Mouse (Mus musculus) E14TG2a.4 (cell line): Measurements from ENCODE around the gene Dpy19l3.

ENCODE experiments used
- H3K27me3 ChIP-seq: 2 replicates; pipeline ENCODE4 v1.6.1; 2014; ENCODE audit warnings: low read length, control low read depth; ENCODE audit not compliant: insufficient read depth
- H3K36me3 ChIP-seq: 2 replicates; pipeline ENCODE4 v1.6.1; 2014; ENCODE audit warnings: low read length, control low read depth; ENCODE audit not compliant: insufficient read depth
- H3K4me1 ChIP-seq: replicated peaks from 2 replicates; pipeline ENCODE4 v1.6.1; 2014; ENCODE audit warnings: low read depth, low read length, control low read depth
- H3K4me3 ChIP-seq: replicated peaks from 2 replicates; pipeline ENCODE4 v1.5.1; 2014; ENCODE audit warnings: mild to moderate bottlenecking, low read length
- H3K9me3 ChIP-seq: 2 replicates; pipeline ENCODE4 v1.6.1; 2014; ENCODE audit warnings: low read length, control low read depth
- CTCF ChIP-seq: conservative IDR thresholded peaks from 2 replicates; pipeline ENCODE4 v1.5.1; 2014; ENCODE audit warnings: low read length
- NANOG ChIP-seq: IDR thresholded peaks from 2 replicates; pipeline ENCODE4 v1.6.1; 2014; ENCODE audit warnings: borderline replicate concordance, low read length, mixed read lengths
- POU5F1 ChIP-seq: IDR thresholded peaks from 2 replicates; pipeline ENCODE4 v1.6.1; 2014; ENCODE audit warnings: low read length, borderline replicate concordance

Gene Dpy19l3

GRCm38 (mm10) chr7:35790201-35790600, 35.9 kb upstream of the Dpy19l3 start:
- TF ChIP-seq CTCF, result peak; percentile 53
- no peak for TF ChIP-seq POU5F1
- peaks cover 42% of the 10 kb centered on the region for H3K4me1 ChIP-seq
- no peaks in the 10 kb centered on the region for H3K27me3 ChIP-seq
- H3K9me3 ChIP-seq, result no peaks in the 10 kb centered on the region
- no peak overlapping the region for H3K4me3 ChIP-seq
- H3K36me3 ChIP-seq, result peaks cover 98% of the 10 kb centered on the region

DNA sequence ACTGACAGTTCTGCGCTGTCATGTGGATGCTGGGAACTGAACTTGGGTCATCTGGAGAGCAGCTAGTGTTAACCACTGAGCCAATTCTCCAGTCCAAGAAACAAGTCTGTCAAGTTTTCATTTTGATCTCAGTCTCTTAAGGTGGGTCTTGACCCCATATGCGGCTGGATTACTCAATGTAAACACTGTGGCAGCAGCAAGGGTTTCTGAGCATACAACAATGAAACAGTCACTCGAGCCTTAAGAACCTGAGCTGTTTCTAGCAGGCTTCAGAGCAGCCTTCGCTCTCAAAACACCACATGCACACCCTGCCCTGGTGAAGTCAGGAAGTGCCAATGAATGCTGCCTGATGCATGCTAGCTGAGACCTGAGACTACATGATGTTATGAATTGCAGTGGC, 31.3 kb upstream of the Dpy19l3 start:
- Histone ChIP-seq H3K36me3 (peaks cover 98% of the 10 kb centered on the region), H3K9me3 (no peaks in the 10 kb centered on the region), H3K27me3 (no peaks in the 10 kb centered on the region), H3K4me1 (peaks cover 4% of the 10 kb centered on the region), H3K4me3 (no peak overlapping the region)
- TF ChIP-seq NANOG, result no peak
- no peak for TF ChIP-seq CTCF
- TF ChIP-seq POU5F1, result no peak

- H3K4me1 ChIP-seq, result peaks cover 8% of the 10 kb centered on the region
- H3K27me3 ChIP-seq, result no peaks in the 10 kb centered on the region
- TF ChIP-seq CTCF, result no peak
- TF ChIP-seq POU5F1, result no peak
- no peak for TF ChIP-seq NANOG
- H3K36me3 ChIP-seq, result peaks cover 93% of the 10 kb centered on the region
- no peaks in the 10 kb centered on the region for H3K9me3 ChIP-seq
- no peak overlapping the region for H3K4me3 ChIP-seq
Observed at GRCm38 (mm10) chr7:35782252-35782651, 28.0 kb upstream of the Dpy19l3 start.

- peaks cover 15% of the 10 kb centered on the region for H3K4me1 ChIP-seq
- no peak for TF ChIP-seq POU5F1
- no peak overlapping the region for H3K4me3 ChIP-seq
- H3K36me3 ChIP-seq, result peaks cover 67% of the 10 kb centered on the region
- H3K9me3 ChIP-seq, result no peaks in the 10 kb centered on the region
- no peaks in the 10 kb centered on the region for H3K27me3 ChIP-seq
Observed at GRCm38 (mm10) chr7:35774127-35774526, 19.9 kb upstream of the Dpy19l3 start.

- Histone ChIP-seq H3K4me1 (peaks cover 7% of the 10 kb centered on the region), H3K9me3 (no peaks in the 10 kb centered on the region), H3K36me3 (peaks cover 54% of the 10 kb centered on the region), H3K27me3 (no peaks in the 10 kb centered on the region), H3K4me3 (no peak overlapping the region)
- TF ChIP-seq POU5F1, result no peak
- no peak for TF ChIP-seq NANOG
- no peak for TF ChIP-seq CTCF
Observed at GRCm38 (mm10) chr7:35772347-35772746, 18.1 kb upstream of the Dpy19l3 start.

DNA sequence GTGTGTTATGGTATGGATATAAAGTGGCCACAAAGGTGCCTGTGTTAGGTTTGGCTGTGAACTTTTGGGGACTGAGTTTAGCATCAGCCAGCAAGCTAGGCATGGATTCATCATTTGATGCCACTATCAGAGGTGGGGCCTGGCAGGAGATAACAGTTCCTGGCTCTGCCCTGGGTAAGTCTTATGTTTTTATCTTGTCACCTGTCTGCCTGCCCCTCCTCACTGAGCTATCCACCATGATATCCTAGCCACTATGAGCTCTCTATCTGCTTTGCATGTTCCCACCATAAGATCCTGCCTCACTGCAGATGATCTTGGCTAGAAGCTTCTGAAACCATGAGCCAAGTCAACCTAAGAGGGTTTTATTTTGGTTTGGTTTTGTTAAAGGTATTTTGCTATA, 16.9 kb upstream of the Dpy19l3 start:
- Histone ChIP-seq H3K4me1 (no peaks in the 10 kb centered on the region), H3K9me3 (no peaks in the 10 kb centered on the region), H3K4me3 (no peak overlapping the region), H3K27me3 (no peaks in the 10 kb centered on the region), H3K36me3 (peaks cover 44% of the 10 kb centered on the region)
- TF ChIP-seq NANOG (no peak), POU5F1 (no peak), CTCF (no peak)

DNA sequence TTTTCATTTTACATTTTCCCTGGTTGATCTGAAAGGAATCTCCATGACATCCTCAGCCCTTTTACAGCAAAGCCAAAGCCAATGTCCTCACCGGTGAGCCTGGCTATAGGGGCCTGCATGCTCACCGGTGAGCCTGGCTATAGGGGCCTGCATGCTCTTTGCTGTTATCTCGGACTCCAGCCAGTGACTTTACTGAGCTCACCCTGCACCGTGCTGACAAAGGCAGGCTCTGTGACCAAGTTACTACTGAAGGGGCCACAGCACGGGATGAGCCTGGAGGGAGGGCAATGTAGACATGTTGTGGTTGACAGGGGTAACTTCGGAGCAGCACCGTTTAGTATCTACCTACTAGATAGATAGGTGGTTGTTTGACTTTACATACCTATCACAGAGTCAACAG, 15.9 kb upstream of the Dpy19l3 start:
- no peaks in the 10 kb centered on the region for H3K27me3 ChIP-seq
- H3K9me3 ChIP-seq, result peaks cover 6% of the 10 kb centered on the region; the same call in 1 of the 2 replicates
- no peaks in the 10 kb centered on the region for H3K4me1 ChIP-seq
- no peak for TF ChIP-seq NANOG
- TF ChIP-seq POU5F1, result no peak
- TF ChIP-seq CTCF, result no peak
- no peak overlapping the region for H3K4me3 ChIP-seq
- H3K36me3 ChIP-seq, result peaks cover 34% of the 10 kb centered on the region

- TF ChIP-seq NANOG, result no peak
- no peak for TF ChIP-seq POU5F1
- Histone ChIP-seq H3K4me3 (no peak overlapping the region), H3K36me3 (no peaks in the 10 kb centered on the region), H3K4me1 (0 out of 2 replicates have a peak, but pooled peaks cover 2% of the 10 kb centered on the region), H3K27me3 (peaks cover 8% of the 10 kb centered on the region; the same call in 1 of the 2 replicates), H3K9me3 (peaks cover 6% of the 10 kb centered on the region; the same call in 1 of the 2 replicates)
Observed at GRCm38 (mm10) chr7:35764461-35764860, 10.2 kb upstream of the Dpy19l3 start.

DNA sequence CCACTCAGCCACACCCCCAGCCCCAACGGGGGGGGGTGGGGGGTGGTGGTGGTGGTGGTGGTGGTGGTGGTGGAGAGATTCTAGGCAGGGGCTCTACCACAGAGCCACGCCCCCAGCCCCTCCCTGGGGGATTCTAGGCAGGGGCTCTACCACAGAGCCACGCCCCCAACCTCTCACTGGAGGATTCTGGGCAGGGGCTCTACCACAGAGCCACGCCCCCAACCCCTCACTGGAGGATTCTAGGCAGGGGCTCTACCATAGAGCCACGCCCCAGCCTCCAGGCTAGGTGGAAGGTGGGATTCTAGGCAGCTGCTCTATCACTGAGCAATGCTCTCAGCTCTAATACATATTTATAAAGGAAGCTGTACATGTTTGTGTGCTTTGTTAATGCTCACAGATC, 7.5 kb upstream of the Dpy19l3 start:
- Histone ChIP-seq H3K4me3 (no peak overlapping the region), H3K27me3 (peaks cover 8% of the 10 kb centered on the region; the same call in 1 of the 2 replicates), H3K36me3 (no peaks in the 10 kb centered on the region), H3K9me3 (peaks cover 6% of the 10 kb centered on the region; the same call in 1 of the 2 replicates), H3K4me1 (peaks cover 8% of the 10 kb centered on the region)
- no peak for TF ChIP-seq NANOG
- TF ChIP-seq POU5F1, result no peak
- no peak for TF ChIP-seq CTCF
